Mouse (Mus musculus) cerebellum, adult 2 months (tissue): ENCODE results near the gene Ky.

Experiments used
- CTCF ChIP-seq: fragments of 200-500 bp; IDR thresholded peaks from 2 replicates; pipeline ENCODE4 v1.5.1; 2011; ENCODE audit warnings: low read depth, mild to moderate bottlenecking, control low read depth, low read length, moderate library complexity, borderline replicate concordance; ENCODE audit not compliant: insufficient read depth
- POLR2A ChIP-seq: fragments of 200-500 bp; IDR thresholded peaks from 2 replicates; pipeline ENCODE4 v1.6.1; 2011; ENCODE audit warnings: low read length, control low read depth, borderline replicate concordance; ENCODE audit not compliant: insufficient read depth

GRCm38 (mm10) chr9:102478451-102478835, 27.1 kb upstream of the Ky start:
- TF ChIP-seq POLR2A (no peak), CTCF (no peak)
